Mouse (Mus musculus) naive thymus-derived CD4-positive, alpha-beta T cell, adult 2 months (primary cell): Measurements from ENCODE around the gene Stk38.

ENCODE experiments used
- DNase-seq: peaks from one replicate; pipeline ENCODE4 v3.0.0-alpha.2; 2011; ENCODE audit warnings: low read depth

Stk38 gene

DNA sequence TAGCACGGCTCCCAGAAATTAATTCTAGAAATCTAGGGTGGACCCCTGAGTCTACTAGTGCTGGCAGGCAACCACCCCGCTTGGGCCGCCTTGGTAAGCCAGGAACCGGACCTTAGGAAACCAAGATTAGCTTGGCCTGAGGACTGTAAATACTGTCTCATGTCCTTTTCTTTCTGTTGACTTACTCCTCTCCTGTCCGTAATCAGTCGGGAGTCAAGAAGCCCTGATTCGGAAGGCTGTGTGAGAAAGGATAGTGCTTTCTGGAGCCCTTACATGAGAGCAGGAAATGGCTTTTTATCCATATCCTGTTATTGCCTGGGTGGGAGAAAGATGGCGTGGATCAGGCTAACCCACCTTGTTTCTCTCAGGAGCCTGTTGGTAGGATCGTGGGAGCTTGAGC, 54.5 kb downstream of the Stk38 start:
- DNase-seq: peak; percentile 41

DNA sequence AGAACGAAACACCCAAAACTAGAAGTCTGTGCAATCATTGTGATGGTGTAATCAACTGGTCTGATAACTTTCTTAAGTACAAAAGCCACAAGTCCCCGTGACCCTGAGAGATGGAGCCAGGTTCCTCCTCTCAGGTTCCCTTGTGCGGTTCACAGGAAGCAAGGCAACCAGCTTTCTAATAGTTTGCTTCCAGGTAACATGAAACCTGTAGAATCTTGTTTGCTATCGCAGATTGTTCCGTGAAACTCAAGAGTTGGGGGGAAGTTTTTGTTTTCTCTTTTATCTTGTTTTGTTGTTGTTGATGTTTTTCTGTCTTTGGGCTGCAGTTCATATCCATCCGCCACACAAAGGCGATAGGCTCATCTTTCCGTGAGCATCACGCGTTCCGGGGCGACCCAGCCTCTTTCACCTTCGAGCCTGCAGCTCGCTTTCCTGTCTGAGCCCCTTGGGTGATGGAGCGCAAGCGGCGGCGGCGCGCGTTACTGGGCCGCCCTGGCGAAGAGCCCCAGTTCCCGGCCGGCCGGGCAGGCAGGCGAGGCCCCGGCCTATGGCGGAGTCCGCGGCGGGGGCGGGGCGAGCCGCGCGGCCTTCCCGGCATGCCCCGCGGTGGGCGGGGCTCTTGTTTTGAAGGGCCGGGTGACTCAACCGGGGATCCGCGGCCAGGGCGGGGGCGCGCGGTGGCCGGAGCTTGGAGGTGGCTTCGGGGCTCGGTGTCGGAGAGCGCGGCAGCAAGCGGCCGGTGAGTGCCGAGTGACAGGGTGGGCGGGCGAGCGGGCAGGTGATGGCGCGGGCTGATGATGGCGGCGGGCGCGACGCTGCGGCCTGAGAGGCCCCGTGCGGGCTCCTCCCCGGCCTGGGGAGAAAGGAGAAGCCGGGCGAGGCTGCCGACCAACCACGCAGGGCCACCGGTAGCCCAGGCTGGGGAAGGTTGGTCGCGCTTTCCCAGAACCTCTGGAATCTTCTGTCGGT, 55.7 kb downstream of the Stk38 start, which contains the start of gene Kctd20:
TSS of gene Kctd20 (plus strand) at position 120 of the 969 bp plus-strand sequence.
- DNase-seq: peak; percentile 94

DNA sequence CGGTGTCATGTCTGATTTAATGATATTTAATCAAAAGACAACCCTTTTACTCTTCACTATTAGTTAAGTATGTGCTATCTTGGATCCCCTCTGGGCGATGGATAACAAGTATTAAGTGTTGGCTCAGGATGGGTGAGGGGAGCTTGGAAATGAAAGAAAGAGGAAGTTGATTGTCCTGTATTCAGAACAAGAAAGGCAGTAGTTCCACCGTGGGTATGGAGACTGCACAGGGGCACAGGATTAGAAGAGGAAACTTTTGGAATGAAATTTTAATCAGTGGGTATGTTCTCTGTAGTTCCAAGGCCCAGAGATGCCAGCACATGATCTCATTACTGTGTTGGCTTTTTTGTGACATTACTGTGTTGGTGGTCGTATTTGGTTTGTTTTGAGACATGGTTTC, 57.0 kb downstream of the Stk38 start:
- DNase-seq: no peak

DNA sequence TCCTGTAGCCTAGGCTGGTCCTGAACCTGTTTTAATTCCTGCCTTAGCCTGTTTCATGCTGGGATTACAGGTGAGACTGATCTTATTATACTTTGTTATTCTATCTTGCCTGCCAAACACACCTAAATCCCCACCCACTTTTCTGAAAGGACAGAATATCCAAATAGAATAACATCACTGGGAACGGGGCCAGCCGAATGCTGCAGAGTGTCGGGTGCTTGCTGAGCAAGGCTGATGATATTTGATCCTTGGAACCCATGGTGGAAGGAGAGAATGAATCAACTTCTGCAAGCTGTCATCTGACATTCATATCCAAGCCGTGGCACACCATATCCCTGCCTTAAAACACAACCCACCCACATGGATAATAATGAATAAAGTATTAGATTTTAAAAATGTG, 59.1 kb downstream of the Stk38 start:
- no peak for DNase-seq

DNA sequence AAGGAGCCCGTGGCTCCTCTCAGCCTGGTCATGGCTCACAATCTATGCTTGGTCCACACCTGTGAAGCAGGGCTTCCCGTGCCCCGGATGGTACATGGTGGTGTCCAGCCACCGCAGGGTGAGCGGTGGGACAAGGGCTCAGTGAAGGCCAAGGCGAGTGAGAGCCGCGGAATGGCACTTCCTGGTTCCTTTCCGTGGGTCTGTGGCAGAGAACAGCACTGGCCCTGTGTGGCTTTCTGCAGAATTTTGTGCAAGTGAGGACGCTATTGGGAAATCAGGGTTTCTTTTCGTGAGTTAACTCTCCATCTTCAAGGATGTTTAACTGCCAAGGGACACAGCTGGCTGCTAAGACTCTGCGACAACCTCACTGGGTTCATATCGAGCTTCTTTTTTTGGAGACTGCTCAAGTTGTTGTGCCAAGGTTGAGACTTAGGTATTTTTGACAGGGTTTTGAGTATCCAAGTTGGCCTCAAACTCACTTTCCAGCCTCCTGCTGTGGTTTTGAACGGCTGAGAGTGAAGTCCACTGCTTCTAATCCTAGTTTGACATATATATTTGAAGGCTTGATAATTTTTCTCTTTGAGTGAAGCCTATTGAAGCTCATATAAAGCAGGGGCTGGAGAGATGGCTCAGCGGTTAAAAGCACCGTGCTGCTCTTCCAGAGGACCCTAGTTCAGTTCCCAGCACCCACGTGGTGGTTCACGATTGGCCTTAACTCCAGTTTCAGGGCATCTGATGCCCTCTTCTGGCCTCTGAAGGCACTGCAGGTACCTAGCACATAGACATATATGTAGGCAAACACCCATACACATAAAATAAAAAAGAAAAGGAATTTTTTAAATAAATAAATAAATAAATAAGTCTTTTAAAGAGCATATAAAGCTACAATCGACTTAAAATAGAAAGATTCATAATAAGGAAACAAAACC, 60.5 kb downstream of the Stk38 start:
- DNase-seq: no peak

DNA sequence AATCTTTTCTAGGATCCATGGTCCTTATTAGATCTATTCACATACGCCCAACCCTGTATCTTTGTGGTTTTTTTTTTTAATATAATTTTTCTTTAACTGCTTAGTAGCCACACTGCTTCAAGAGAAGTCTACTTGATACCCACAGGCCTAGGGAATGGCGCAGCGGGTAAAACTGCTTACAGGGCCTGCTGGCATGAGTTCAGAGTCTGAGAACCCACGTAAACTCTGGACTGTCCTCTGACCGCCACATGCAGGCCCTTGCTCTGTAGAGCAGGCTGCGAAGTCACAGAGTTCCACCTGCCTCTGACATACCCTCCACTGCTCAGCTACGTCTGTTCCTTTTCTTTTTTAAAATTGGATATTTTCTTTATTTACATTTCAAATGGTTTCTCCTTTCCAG, 63.3 kb downstream of the Stk38 start:
- no peak for DNase-seq

DNA sequence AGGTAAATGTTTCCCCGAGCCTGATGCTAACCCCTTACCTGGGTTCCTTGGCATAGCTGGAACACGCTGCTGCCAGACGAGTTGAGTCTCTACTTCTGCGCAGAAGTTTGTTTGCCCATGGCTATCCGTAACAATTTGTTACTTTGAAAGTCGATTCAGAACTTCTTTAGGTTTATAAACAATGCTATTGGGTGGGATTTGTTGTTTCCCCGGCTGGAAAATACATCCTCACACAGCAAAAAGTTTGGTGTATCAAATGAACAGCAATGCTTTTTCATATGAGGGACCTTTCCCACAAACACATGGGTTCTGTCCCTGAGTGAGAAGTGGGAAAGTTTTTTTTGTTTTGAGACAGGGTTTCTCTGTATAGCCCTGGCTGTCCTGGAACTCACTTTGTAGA, 64.1 kb downstream of the Stk38 start, which contains the start of gene Pxt1:
TSS of gene Pxt1 (minus strand) at position 101 of the 400 bp plus-strand sequence.
- DNase-seq: no peak

DNA sequence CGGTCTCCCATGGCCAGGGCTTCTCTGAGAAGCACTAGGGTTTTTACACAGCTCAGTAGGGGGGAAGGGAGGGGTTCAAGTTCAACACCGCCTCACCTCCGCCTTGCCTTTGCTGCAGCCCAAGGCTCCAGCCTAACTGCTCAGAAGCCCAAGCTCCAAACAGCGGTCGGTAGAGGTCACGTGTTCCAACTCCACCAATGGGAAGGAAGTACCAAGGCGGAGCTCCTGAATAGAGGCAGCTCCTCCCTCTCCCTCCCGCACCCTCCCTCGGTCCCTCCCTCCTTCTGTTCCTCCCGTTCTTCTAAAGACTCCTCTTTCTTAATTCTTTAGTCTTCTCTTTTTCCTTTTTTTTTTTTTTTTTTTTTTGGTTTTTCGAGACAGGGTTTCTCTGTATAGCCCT, 65.7 kb downstream of the Stk38 start:
- DNase-seq: no peak

DNA sequence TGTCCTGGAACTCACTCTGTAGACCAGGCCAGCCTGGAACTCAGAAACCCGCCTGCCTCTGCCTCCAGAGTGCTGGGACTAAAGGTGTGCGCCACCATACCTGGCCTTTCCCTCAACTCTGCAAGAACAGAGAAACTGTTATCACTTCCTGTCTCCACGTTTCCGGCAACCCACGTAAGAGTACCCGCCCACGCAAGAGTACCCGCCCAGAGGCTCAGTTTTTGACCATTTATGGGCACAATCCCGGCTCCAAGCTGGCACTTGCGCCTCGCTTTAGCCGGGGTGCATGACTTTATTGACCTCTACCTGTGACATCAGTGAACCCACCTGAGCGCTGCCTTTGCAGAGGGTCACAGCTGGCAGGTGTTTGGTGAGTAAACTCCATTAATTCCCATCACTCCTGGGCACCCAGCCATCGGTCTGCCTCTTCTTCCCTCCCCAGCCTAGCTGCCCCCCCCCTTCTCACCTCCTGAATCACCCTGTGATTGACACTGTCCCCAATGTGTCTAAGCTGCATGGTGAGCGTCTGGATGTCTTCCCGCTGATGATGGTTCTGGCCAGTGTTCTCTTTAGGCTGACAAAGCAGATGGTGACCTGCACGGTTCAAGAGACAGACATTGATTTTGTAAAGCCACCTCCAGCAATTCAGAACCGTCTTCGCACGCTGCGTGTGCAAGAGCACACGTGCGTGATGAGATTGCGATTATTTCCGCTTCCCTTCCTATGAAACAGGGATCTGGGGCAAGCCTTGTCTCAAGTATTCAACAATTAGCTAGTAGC, 66.8 kb downstream of the Stk38 start:
- no peak for DNase-seq

DNA sequence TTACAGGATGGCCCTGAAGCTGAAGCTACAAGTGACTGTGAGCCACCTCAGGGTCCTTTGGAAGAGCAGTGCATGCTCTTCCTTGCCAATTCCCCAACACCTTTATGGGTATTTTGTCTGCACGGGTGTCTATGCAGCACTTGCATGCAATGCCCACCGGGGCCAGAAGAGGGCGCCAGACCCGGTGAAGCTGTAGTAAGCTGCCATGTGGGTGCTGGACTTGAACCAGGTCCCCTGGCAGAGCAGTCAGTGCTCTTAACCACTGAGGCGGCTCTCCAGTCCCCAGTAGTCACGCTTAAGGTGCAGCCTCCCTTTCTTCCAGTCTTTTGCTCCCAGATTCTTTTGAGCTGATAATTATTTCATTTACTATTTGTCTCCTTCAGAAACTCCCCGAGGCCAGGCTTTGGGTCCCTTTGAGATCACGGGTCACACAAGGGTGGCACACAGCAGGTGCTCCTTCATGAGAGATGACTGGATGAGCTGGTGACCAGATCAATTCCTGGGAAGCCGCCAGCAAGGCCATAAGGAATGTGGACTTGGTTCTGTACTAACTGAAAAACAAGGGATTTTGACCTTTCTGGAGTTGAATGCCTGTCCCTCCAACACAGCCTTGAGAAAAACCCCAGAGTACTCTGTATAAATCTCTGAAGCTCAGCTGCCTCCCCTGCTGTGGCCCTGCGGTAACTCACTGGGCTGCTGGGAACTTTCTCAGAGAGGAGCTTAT, 71.0 kb downstream of the Stk38 start:
- peak; percentile 73 for DNase-seq

DNA sequence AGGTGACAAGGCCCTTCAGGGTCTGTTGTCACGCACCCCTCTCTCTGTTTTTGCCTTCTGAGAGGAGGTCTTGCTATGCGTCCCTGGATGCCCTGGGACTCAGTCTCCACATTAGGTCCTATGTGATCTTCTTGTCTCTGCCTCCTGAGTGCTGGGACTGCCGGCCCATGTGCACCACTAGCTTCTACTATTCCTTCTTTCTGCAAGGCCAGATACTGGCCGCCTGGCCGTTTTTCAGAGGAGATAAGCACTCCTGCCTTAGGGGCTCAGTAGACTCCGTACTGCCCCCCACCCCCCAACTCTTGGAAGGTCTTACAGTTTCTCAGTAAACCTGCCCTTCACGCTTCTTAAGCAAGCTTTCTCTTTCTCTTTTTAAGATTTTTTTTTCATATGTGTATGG, 71.7 kb downstream of the Stk38 start:
- DNase-seq: no peak

DNA sequence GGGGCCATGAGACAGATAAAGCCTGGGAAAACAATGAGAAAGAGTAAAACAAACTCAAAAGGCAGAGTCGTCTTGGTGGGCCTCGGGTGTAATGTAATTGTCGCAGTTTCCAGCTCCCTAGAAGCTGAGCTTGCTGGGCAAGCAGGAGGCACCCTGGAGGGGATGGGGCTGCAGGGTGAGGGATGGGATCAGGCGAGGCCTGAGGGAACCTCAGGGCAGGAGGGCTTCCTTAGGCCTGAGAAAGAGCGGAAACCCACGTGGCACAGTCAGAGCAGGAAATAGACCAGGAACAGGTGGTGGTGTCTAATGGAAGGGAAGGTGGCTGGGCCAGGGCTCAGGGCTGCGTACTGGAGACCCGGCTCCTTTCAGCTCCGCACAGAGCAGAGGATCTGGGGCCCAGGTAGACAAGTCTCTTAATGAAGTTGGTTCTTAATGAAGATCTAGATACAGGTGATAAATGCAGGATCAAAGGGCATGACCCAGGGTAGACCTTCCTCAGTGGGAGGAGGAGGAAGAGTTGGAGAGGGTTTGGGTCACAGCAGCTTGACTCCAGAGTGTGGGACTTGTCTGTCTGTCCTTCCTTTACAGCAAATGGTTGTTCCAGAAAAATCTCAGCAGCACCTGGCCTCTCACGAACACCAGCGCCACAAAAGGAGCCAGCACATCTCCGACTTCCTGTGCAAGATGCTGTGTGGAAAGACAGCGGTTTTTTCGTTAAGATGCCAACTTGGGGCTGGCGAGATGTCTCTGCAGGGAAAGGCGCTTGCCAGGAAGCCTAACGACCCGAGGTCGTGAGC, 73.5 kb downstream of the Stk38 start:
- DNase-seq: no peak

DNA sequence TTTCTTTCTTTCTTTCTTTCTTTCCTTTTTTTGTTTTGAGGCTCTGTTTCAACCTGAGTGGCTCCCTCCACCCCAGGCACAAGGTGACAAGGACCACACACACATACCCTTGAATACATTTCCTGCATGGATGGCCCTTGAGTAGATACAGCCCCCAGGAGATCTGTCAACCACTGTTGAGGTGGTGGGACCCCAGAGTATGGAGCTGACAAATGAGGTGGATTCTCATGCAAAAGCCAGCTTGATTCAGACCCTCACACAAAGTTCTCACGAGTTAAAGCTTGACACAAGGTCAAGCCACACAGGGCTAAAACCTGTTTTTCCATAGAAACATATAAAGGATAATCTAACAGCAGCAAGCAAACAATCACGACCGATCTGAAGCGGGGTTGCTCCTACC, 75.5 kb downstream of the Stk38 start:
- DNase-seq: no peak

DNA sequence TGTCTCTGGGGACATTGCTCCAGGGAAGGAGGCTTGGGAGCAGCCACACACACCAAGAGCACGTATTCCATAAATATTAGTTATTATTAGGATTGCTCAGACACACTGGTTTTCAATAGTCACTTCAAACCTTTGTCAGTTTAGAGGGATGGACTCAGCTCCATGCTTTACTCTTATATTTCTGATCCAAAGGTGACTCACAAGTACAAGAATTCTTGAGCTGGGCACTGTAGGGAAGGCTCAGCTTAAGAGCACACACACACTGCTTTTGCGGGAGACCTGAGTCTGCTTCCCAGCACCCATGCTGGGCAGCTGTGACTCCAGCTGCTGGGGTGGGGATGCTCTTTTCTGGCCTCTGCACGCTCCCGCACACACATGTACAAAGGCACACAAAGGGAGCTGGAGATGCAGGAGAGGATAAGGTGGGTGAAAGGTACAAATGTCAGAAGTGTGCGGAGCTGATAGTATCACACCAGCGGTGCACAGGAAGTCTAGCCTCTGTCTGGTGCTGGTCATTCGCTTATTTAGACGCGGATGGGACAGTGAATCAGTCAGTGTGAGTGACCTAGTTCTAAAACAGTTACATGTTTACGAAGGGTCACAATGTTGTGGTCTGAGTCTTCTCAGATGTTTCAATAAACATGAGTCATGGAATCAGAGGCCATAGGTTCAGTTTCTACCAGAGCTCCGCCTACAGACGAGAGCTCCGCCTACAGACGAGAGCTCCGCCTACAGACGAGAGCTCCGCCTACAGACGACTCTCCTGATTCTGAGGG, 76.2 kb downstream of the Stk38 start:
- DNase-seq: no peak

DNA sequence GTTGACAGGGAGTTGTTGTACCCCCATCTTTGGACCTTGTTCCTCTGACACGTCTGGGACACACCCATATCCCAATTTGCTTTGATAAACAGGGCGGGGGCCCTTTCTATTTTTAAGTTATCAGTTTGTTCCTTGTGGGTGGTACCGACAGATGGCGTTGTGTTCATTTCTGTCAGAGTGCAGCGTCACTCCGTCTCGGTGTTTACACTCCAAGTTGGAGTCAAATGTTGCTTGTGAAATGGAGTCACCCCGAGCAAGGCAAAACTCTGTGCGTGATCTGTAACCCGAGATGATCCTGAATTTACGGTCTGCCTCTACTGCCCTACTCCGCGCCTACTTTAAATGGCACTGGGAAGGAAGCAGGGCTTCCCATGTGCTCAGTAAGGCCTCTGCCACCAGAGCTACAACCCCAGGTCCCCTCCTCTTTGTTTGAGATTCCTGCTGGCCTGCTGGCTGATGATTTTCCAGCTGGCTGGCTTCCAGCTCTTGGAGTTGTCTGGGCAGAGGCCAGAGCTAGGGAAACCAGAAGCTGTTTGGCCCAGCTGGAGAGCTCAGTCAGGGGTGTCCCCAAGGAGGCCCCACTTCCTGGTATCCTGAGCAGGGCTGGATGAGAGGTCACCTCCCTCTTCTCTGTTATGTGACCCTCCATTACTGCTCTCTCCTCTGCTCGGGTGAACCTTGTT, 77.3 kb downstream of the Stk38 start:
- no peak for DNase-seq

DNA sequence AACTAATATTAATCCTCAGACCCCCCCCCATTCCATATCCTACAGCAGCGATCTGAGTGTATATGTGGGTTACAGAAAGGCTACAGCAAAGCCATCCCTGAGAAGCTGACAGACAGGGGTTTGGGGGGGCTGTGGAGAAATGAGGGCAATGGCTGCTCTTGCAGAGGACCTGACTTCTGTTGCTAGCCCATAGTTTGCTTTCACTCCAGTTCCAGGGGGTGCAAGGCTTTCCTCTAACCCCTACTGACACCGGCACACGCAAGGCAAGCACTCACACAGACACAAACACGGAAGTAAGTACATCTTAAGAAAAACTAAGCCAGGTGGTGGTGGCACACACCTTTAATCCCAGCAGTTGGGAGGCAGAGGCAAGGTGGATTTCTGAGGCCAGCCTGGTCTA, 78.4 kb downstream of the Stk38 start:
- no peak for DNase-seq

DNA sequence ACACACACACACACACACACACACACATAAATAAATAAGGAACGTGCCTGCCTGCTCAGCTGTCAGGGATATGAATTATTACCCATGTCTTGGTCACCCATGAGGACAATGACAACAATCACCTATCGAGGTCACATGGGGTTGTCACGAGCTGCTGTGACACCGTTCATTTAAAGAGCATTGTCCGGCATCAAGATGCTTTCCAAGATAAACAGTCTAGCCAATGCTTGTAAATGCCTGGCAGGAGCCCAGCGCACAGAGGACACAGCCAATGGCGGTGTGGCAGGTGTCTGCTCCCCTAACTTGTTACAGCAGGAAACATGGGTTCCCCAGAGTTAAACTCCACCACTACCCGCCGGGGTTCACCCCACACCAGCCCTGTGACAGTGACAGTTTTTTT, 79.8 kb downstream of the Stk38 start:
- DNase-seq: no peak

DNA sequence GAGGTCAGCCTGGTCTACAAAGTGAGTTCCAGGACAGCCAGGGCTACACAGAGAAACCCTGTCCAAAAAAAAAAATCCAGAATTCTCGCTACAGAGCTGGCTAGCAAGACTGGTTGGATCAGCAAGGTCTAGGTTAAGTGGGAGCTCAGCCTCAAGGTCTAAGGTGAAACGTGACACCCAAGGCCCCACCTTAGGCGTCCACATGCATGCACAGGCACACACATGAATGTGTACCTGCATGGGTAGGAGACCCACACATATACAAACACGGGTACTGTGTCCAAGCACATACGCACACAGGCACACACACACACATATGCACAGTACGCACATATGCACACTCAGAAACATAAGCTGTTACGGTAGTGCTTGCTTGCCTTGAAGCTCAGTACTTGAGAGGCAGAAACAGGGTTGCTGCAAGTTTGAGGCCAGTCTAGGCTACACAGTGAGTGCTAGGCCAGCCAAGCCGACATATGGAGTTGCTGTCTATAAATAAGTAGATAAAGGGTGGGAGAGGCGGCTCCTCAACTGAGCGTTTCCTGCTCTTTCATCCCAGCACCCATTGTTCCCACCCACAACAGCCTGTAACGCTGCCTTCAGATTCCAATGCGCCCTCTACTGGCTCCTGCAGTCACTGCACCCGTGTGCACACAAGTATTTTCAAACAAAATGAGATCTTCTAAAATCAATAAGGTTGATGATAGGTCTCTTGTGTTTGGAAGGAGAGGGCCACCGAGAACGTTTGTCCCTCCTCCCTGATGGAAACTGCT, 80.7 kb downstream of the Stk38 start:
- DNase-seq: peak; percentile 84
